Mouse (Mus musculus) spleen, adult 2 months (tissue): ENCODE data around the gene Pold1.

Experiments
- CTCF ChIP-seq: fragments of 200-500 bp; IDR thresholded peaks from 2 replicates; pipeline ENCODE4 v1.5.1; 2011; ENCODE audit warnings: mild to moderate bottlenecking, inconsistent platforms; ENCODE audit not compliant: insufficient read depth, insufficient read length, insufficient replicate concordance; ENCODE audit errors: extremely low read depth
- POLR2A ChIP-seq: fragments of 200-500 bp; IDR thresholded peaks from 2 replicates; pipeline ENCODE4 v1.6.1; 2011; ENCODE audit warnings: low read depth, low read length, inconsistent platforms

GRCm38 (mm10) chr7:44595131-44595561 is 46.5 kb upstream of the Pold1 start:
- TF ChIP-seq POLR2A (no peak), CTCF (no peak)
